21 mouse cellular contexts compared by ENCODE assay signal in genomic region chr2:139093487-139094066, GRCm38 (mm10).
DNase-seq lines count a peak whose midpoint lies in the region; ATAC-seq and TF ChIP-seq lines count a peak whose summit lies in the region.
"Had no signal": no experiment of that assay in that cellular context is flagged by ENCODE, and none has a peak within 500 bp of the region (broad histone marks: within the 10 kb centered on the region; RNA-seq: fewer than 3 reads in every experiment).

No protein-coding gene starts in this region.

- H3K4me2 ChIP-seq in kidney, embryonic 15.5 days: no peak overlapping the region
- H3K4me2 ChIP-seq in kidney, postnatal 0 days (ENCODE audit: low read length): no peak overlapping the region
- H3K4me2 ChIP-seq: embryonic facial prominence, embryonic 13.5 days; embryonic facial prominence, embryonic 15.5 days; forebrain, embryonic 12.5 days had no signal

- H3K4me3 ChIP-seq in kidney, embryonic 15.5 days (replicated peaks): no peak overlapping the region
- no peak overlapping the region for H3K4me3 ChIP-seq in kidney, postnatal 0 days (replicated peaks; ENCODE audit: low read depth, low read length)
- H3K4me3 ChIP-seq: embryonic facial prominence, embryonic 13.5 days; embryonic facial prominence, embryonic 15.5 days; erythroblast, embryonic 14.5 days; forebrain, embryonic 10.5 days; forebrain, embryonic 12.5 days had no signal

- H3K27me3 ChIP-seq in kidney, embryonic 15.5 days: no peaks in the 10 kb centered on the region
- H3K27me3 ChIP-seq in kidney, postnatal 0 days (ENCODE audit: insufficient read depth, low read length): no peaks in the 10 kb centered on the region
- H3K27me3 ChIP-seq: embryonic facial prominence, embryonic 13.5 days; embryonic facial prominence, embryonic 15.5 days; forebrain, embryonic 12.5 days had no signal

- H3K9me3 ChIP-seq in kidney, embryonic 15.5 days (replicated peaks): no peaks in the 10 kb centered on the region
- no peaks in the 10 kb centered on the region for H3K9me3 ChIP-seq in kidney, postnatal 0 days (replicated peaks; ENCODE audit: low read length)
- H3K9me3 ChIP-seq: embryonic facial prominence, embryonic 13.5 days; embryonic facial prominence, embryonic 15.5 days; forebrain, embryonic 10.5 days; forebrain, embryonic 12.5 days had no signal

- peak; percentile 80 for ATAC-seq in kidney, embryonic 15.5 days (replicated peaks; ENCODE audit: low FRiP score)
- ATAC-seq in kidney, postnatal 0 days (replicated peaks; ENCODE audit: low FRiP score, low read depth): no peak
- ATAC-seq: forebrain, embryonic 14.5 days; forebrain, embryonic 16.5 days had no signal

- no peaks in the 10 kb centered on the region for H3K4me1 ChIP-seq in kidney, embryonic 15.5 days
- no peaks in the 10 kb centered on the region for H3K4me1 ChIP-seq in kidney, postnatal 0 days (replicated peaks; ENCODE audit: insufficient read depth, low read length)
- H3K4me1 ChIP-seq: embryonic facial prominence, embryonic 13.5 days; embryonic facial prominence, embryonic 15.5 days; forebrain, embryonic 10.5 days; forebrain, embryonic 12.5 days had no signal

- no peak overlapping the region for H3K9ac ChIP-seq in kidney, embryonic 15.5 days
- H3K9ac ChIP-seq in kidney, postnatal 0 days (ENCODE audit: low read depth, low read length): no peak overlapping the region
- H3K9ac ChIP-seq: embryonic facial prominence, embryonic 13.5 days; embryonic facial prominence, embryonic 15.5 days; forebrain, embryonic 12.5 days had no signal

- 45% methylated on average over 6 of the region's 6 CpGs for WGBS in kidney, embryonic 15.5 days
- WGBS in kidney, postnatal 0 days: 43% methylated on average over 6 of the region's 6 CpGs

- DNase-seq in kidney, adult 8-10 months: no peak
- DNase-seq in kidney, postnatal 0 days (ENCODE audit: low spot score): peak; percentile 45
- no peak for DNase-seq in kidney, postnatal 36 days
- DNase-seq: adrenal gland, adult 2 months; adrenal gland, postnatal 10 days; adrenal gland, postnatal 25 days; cerebellum, adult 11 months; cerebellum, adult 18-20 months; cerebellum, adult 8-10 months; cerebellum, adult 9-11 months; cerebellum, postnatal 14 days; cerebellum, postnatal 36 days; embryo, embryonic 11 days had no signal

- no peak for TF ChIP-seq CTCF in kidney, postnatal 0 days (IDR thresholded peaks at IDR 0.05; ENCODE audit: low read depth)

- H3K27ac ChIP-seq in kidney, embryonic 15.5 days: no peak overlapping the region
- no peak overlapping the region for H3K27ac ChIP-seq in kidney, postnatal 0 days
- H3K27ac ChIP-seq: embryonic facial prominence, embryonic 13.5 days; embryonic facial prominence, embryonic 15.5 days; forebrain, embryonic 10.5 days; forebrain, embryonic 12.5 days had no signal

- no peaks in the 10 kb centered on the region for H3K36me3 ChIP-seq in kidney, embryonic 15.5 days
- no peaks in the 10 kb centered on the region for H3K36me3 ChIP-seq in kidney, postnatal 0 days (ENCODE audit: insufficient read depth, low read length)
- H3K36me3 ChIP-seq: embryonic facial prominence, embryonic 13.5 days; embryonic facial prominence, embryonic 15.5 days; forebrain, embryonic 10.5 days; forebrain, embryonic 12.5 days had no signal
